ENCODE assay signal across 20 mouse cellular contexts in the genomic region with DNA sequence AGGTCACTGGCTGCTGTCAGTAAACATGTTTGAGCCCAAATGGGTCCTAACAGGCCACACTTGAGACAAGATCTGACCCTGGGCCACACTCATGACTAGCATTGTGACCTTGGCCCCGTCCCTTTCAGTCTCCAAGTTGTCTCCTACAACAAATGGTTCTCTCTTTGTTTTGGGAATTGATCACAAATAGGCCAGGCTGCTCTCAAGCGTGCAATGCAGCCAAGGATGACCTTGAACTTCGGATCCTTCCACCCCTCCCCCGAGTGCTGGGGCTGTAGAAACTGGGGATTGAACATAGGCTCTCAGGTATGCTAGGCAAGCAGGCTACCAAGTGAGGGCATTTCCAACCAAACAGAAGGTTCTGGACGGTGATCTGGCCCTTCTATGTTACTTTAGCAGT.
"Had no signal": no experiment of that assay in that cellular context is flagged by ENCODE, and none has a peak within 500 bp of the region (broad histone marks: within the 10 kb centered on the region; RNA-seq: fewer than 3 reads in every experiment).

No protein-coding gene starts in this region.

- H3K36me3 ChIP-seq: liver, embryonic 13.5 days; midbrain, embryonic 12.5 days; midbrain, embryonic 15.5 days; neural tube, embryonic 12.5 days; neural tube, embryonic 15.5 days had no signal

- H3K9me3 ChIP-seq: liver, embryonic 13.5 days; midbrain, embryonic 15.5 days; neural tube, embryonic 12.5 days had no signal

- DNase-seq: layer of hippocampus, adult 9-11 months; liver, embryonic 13.5 days; lung, embryonic 14.5 days; right cerebral cortex, adult 18-20 months; right cerebral cortex, postnatal 14 days; right cerebral cortex, postnatal 4 days; thymus, adult 2 months; thymus, postnatal 14 days; thymus, postnatal 4 days had no signal

- ATAC-seq: hindbrain, postnatal 0 days; inflammation-experienced regulatory T-cells, adult 6 months; intestine, embryonic 16.5 days; lung, postnatal 0 days; midbrain, embryonic 15.5 days had no signal

- H3K27ac ChIP-seq: hindbrain, postnatal 0 days; layer of hippocampus, adult 2 months; liver, embryonic 13.5 days; macrophage; midbrain, embryonic 12.5 days; midbrain, embryonic 15.5 days; neural tube, embryonic 12.5 days; neural tube, embryonic 15.5 days; stomach, postnatal 0 days had no signal

- H3K4me2 ChIP-seq: liver, embryonic 13.5 days; lung, embryonic 14.5 days; midbrain, embryonic 12.5 days; midbrain, embryonic 15.5 days; neural tube, embryonic 12.5 days; neural tube, embryonic 15.5 days had no signal

- H3K27me3 ChIP-seq: liver, embryonic 13.5 days; midbrain, embryonic 12.5 days; midbrain, embryonic 15.5 days; neural tube, embryonic 12.5 days; neural tube, embryonic 15.5 days had no signal

- H3K4me3 ChIP-seq: layer of hippocampus, adult 2 months; liver, embryonic 13.5 days; midbrain, embryonic 12.5 days; midbrain, embryonic 15.5 days; neural tube, embryonic 12.5 days; neural tube, embryonic 15.5 days had no signal

- H3K4me1 ChIP-seq: liver, embryonic 13.5 days; midbrain, embryonic 12.5 days; midbrain, embryonic 15.5 days; neural tube, embryonic 12.5 days; neural tube, embryonic 15.5 days had no signal

- H3K9ac ChIP-seq: liver, embryonic 13.5 days; lung, embryonic 14.5 days; midbrain, embryonic 12.5 days; midbrain, embryonic 15.5 days; neural tube, embryonic 12.5 days; neural tube, embryonic 15.5 days had no signal
